Mouse (Mus musculus): ENCODE measurements around the gene Shisa5. TPM values are rescaled to one million over a fixed set of nuclear protein-coding genes. Genes with fewer than 3 reads are reported as not detected.

Gene Shisa5
- polyA plus RNA-seq, 1 experiment from 2014 or later = 52.7 TPM

DNA sequence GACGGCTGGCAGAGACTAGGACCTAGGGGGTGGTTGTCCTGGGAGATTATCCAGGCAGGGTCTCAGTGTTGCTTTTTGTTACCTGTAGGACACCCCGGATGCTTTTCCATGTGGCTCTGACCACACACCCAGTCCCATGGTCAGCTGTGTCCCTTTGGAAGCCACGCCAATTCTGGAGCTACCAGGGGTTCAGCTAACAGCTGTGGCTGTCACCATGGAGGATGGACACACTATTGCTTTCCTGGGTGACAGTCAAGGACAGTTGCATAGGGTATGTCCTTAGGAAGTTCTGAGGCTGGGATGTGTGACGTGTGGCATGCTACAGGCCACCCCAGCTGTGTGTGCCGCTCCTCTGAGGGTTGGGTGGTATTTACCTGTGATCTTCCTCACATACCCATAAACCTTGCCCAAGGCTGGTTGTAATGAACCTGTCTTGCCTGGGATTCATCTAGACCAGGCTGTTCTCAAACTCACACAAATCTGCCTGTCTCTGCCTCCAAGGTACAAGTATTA is 63.6 kb downstream of the Shisa5 start:
- H3K4me3 ChIP-seq (replicated peaks; ENCODE audit: low read length) = no peak overlapping the region
- 95% methylated on average over 5 of the region's 5 CpGs for WGBS
- peaks cover 20% of the 10 kb centered on the region for H3K36me3 ChIP-seq (ENCODE audit: control insufficient read depth, insufficient read depth)

GRCm38 (mm10) chr9:109102541-109102940 is 64.2 kb downstream of the Shisa5 start:
- no peaks in the 10 kb centered on the region for H3K27me3 ChIP-seq (replicated peaks; ENCODE audit: control insufficient read depth, insufficient read depth, low read length)
- peaks cover 20% of the 10 kb centered on the region for H3K36me3 ChIP-seq (ENCODE audit: control insufficient read depth, insufficient read depth)
- H3K4me2 ChIP-seq (ENCODE audit: low read length) = no peak overlapping the region
- no peak for ATAC-seq
- peaks cover 24% of the 10 kb centered on the region for H3K4me1 ChIP-seq (replicated peaks; ENCODE audit: control insufficient read depth, insufficient read depth, low read length)
- H3K4me3 ChIP-seq (replicated peaks; ENCODE audit: low read length) = no peak overlapping the region
- no peak overlapping the region for H3K9ac ChIP-seq (replicated peaks; ENCODE audit: low read depth, low read length)
- H3K9me3 ChIP-seq (ENCODE audit: control insufficient read depth, low read length) = no peaks in the 10 kb centered on the region
- no peak overlapping the region for H3K27ac ChIP-seq (ENCODE audit: low read length)
- 95% methylated on average over 3 of the region's 3 CpGs for WGBS

More for the DNA sequence above, 63.6 kb downstream of the Shisa5 start:
- Histone ChIP-seq H3K9me3 (ENCODE audit: control insufficient read depth, low read length) (no peaks in the 10 kb centered on the region), H3K27me3 (replicated peaks; ENCODE audit: control insufficient read depth, insufficient read depth, low read length) (no peaks in the 10 kb centered on the region), H3K27ac (ENCODE audit: low read length) (no peak overlapping the region), H3K4me1 (replicated peaks; ENCODE audit: control insufficient read depth, insufficient read depth, low read length) (peaks cover 30% of the 10 kb centered on the region), H3K4me2 (ENCODE audit: low read length) (no peak overlapping the region), H3K9ac (replicated peaks; ENCODE audit: low read depth, low read length) (no peak overlapping the region)
- ATAC-seq = no peak

DNA sequence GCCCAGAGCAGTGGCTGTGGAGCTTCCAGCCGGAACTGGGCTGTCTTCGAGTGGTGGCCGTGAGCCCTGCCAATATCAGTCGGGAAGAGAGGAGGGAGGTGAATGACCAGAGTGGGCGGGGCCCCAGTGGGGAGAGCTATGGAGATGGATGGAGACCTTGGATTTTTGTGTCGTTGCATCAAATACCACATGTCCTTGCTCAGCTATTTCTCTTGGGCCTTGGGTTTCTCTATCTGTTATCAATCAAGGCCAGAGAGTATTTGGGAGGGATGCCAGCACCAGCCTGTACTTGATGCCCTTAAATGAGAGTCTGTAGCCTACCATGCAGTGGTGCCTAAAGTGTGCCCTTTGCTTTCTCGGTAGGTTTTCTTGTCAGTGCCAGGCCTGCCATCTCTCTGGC is 64.9 kb downstream of the Shisa5 start:
- Histone ChIP-seq H3K27me3 (replicated peaks; ENCODE audit: control insufficient read depth, insufficient read depth, low read length) (no peaks in the 10 kb centered on the region), H3K4me1 (replicated peaks; ENCODE audit: control insufficient read depth, insufficient read depth, low read length) (peaks cover 17% of the 10 kb centered on the region), H3K9ac (replicated peaks; ENCODE audit: low read depth, low read length) (no peak overlapping the region), H3K9me3 (ENCODE audit: control insufficient read depth, low read length) (no peaks in the 10 kb centered on the region), H3K36me3 (ENCODE audit: control insufficient read depth, insufficient read depth) (peaks cover 21% of the 10 kb centered on the region), H3K4me2 (ENCODE audit: low read length) (no peak overlapping the region), H3K27ac (ENCODE audit: low read length) (no peak overlapping the region), H3K4me3 (replicated peaks; ENCODE audit: low read length) (no peak overlapping the region)
- ATAC-seq = no peak
- WGBS = 78% methylated on average over 7 of the region's 7 CpGs

- H3K9ac ChIP-seq (replicated peaks; ENCODE audit: low read depth, low read length) = no peak overlapping the region
- H3K36me3 ChIP-seq (ENCODE audit: control insufficient read depth, insufficient read depth) = peaks cover 29% of the 10 kb centered on the region
- H3K4me1 ChIP-seq (replicated peaks; ENCODE audit: control insufficient read depth, insufficient read depth, low read length) = peaks cover 9% of the 10 kb centered on the region
- H3K9me3 ChIP-seq (ENCODE audit: control insufficient read depth, low read length) = no peaks in the 10 kb centered on the region
- no peak overlapping the region for H3K27ac ChIP-seq (ENCODE audit: low read length)
- H3K27me3 ChIP-seq (replicated peaks; ENCODE audit: control insufficient read depth, insufficient read depth, low read length) = no peaks in the 10 kb centered on the region
- ATAC-seq = no peak
- H3K4me3 ChIP-seq (replicated peaks; ENCODE audit: low read length) = no peak overlapping the region
- no peak overlapping the region for H3K4me2 ChIP-seq (ENCODE audit: low read length)
- 91% methylated on average over 9 of the region's 9 CpGs for WGBS
Observed at GRCm38 (mm10) chr9:109104083-109104482, 65.7 kb downstream of the Shisa5 start.

DNA sequence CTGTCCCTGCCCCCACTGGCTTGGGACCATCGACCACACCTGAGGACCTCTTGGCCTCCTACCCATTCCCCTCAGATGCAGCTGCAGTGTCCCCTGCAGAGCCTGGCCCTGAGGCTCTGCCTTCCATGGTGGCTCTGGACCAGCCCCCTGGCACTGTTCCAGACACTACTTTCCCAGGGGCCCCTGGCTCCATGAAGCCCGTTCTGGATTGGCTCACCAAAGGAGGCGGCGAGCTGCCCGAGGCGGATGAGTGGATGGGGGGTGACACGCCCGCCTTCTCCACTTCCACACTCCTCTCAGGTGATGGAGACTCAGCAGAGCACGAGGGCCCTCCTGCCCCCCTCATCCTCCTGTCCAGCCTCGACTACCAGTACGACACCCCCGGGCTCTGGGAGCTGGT is 66.6 kb downstream of the Shisa5 start:
- H3K9me3 ChIP-seq (ENCODE audit: control insufficient read depth, low read length) = no peaks in the 10 kb centered on the region
- H3K27me3 ChIP-seq (replicated peaks; ENCODE audit: control insufficient read depth, insufficient read depth, low read length) = no peaks in the 10 kb centered on the region
- H3K4me3 ChIP-seq (replicated peaks; ENCODE audit: low read length) = no peak overlapping the region
- H3K27ac ChIP-seq (ENCODE audit: low read length) = no peak overlapping the region
- 0 out of 2 replicates have a peak, but pooled peaks cover 3% of the 10 kb centered on the region for H3K4me1 ChIP-seq (replicated peaks; ENCODE audit: control insufficient read depth, insufficient read depth, low read length)
- H3K36me3 ChIP-seq (ENCODE audit: control insufficient read depth, insufficient read depth) = peaks cover 37% of the 10 kb centered on the region
- 53% methylated on average over 12 of the region's 12 CpGs for WGBS
- no peak overlapping the region for H3K4me2 ChIP-seq (ENCODE audit: low read length)
- no peak overlapping the region for H3K9ac ChIP-seq (replicated peaks; ENCODE audit: low read depth, low read length)
- ATAC-seq = no peak

DNA sequence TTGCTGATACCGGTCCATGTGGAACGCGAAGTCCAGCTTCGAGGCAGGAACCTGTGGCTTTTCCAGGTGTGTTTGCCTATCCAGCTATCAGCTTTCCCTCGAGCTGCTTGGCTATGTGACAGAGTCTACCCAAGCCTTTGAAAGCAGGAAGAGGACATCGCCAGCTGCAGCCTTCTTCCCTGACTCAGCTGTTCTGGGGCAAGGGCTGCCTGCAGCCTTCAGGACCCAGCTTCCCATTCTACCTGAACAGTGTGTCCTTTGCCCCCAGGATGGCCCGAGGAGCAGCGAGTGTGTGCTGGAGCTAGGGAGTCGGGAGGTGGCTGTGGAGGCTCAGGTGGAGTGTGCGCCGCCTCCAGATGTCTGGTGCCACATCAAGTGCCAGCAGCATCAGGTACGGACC is 67.3 kb downstream of the Shisa5 start:
- H3K4me1 ChIP-seq (replicated peaks; ENCODE audit: control insufficient read depth, insufficient read depth, low read length) = 0 out of 2 replicates have a peak, but pooled peaks cover 3% of the 10 kb centered on the region
- H3K9me3 ChIP-seq (ENCODE audit: control insufficient read depth, low read length) = no peaks in the 10 kb centered on the region
- H3K4me3 ChIP-seq (replicated peaks; ENCODE audit: low read length) = no peak overlapping the region
- peaks cover 41% of the 10 kb centered on the region for H3K36me3 ChIP-seq (ENCODE audit: control insufficient read depth, insufficient read depth)
- no peaks in the 10 kb centered on the region for H3K27me3 ChIP-seq (replicated peaks; ENCODE audit: control insufficient read depth, insufficient read depth, low read length)
- no peak for ATAC-seq
- no peak overlapping the region for H3K9ac ChIP-seq (replicated peaks; ENCODE audit: low read depth, low read length)
- H3K4me2 ChIP-seq (ENCODE audit: low read length) = no peak overlapping the region
- 94% methylated on average over 12 of the region's 12 CpGs for WGBS
- no peak overlapping the region for H3K27ac ChIP-seq (ENCODE audit: low read length)

DNA sequence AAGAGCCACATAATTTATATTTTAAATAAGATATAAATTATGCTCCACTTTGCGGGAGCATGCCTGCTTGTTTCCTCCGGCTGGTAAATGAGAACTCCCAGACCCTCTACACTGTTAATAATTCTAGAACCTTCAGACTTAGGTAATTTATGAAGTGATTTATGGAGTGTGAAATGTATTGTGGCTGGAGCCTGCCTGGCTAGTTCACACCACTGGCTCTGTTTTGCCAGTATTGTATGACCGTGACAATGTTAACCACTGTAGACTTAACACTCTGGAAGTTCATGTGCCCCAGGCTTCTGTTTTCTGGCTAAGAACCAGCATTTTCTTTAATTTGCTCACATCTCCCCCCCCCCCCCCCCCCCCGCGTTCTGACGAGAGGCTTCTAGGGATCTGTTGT is 69.0 kb downstream of the Shisa5 start:
- Histone ChIP-seq H3K4me3 (replicated peaks; ENCODE audit: low read length) (no peak overlapping the region), H3K27ac (ENCODE audit: low read length) (no peak overlapping the region), H3K4me1 (replicated peaks; ENCODE audit: control insufficient read depth, insufficient read depth, low read length) (0 out of 2 replicates have a peak, but pooled peaks cover 3% of the 10 kb centered on the region), H3K27me3 (replicated peaks; ENCODE audit: control insufficient read depth, insufficient read depth, low read length) (no peaks in the 10 kb centered on the region), H3K9ac (replicated peaks; ENCODE audit: low read depth, low read length) (no peak overlapping the region), H3K4me2 (ENCODE audit: low read length) (no peak overlapping the region), H3K36me3 (ENCODE audit: control insufficient read depth, insufficient read depth) (peaks cover 42% of the 10 kb centered on the region), H3K9me3 (ENCODE audit: control insufficient read depth, low read length) (no peaks in the 10 kb centered on the region)
- ATAC-seq = no peak
- 76% methylated on average over 5 of the region's 6 CpGs for WGBS

Other genes with a start within 250 kb of the Shisa5 start
- 20.5 and 35.1 TPM in 2 replicates for gene Nckipsd, start 230.2 kb upstream of the Shisa5 start, polyA plus RNA-seq (2015; fragmentation: Nextera tagmentation; extraction: Ambion mirVana)
- gene Celsr3, start 212.2 kb upstream of the Shisa5 start, polyA plus RNA-seq (2015; fragmentation: Nextera tagmentation; extraction: Ambion mirVana) = 18.9 and 22.3 TPM in 2 replicates
- 11.5 and 13.8 TPM in 2 replicates for gene Slc26a6, start 185.3 kb upstream of the Shisa5 start, polyA plus RNA-seq (2015; fragmentation: Nextera tagmentation; extraction: Ambion mirVana)
- gene Tmem89, start 123.9 kb upstream of the Shisa5 start, polyA plus RNA-seq (2015; fragmentation: Nextera tagmentation; extraction: Ambion mirVana) = not detected in 2 replicates
- gene Uqcrc1, start 101.9 kb upstream of the Shisa5 start, polyA plus RNA-seq (2015; fragmentation: Nextera tagmentation; extraction: Ambion mirVana) = 389 and 410 TPM in 2 replicates
- gene Col7a1, start 85.0 kb upstream of the Shisa5 start, polyA plus RNA-seq (2015; fragmentation: Nextera tagmentation; extraction: Ambion mirVana) = 1.5 and 2.0 TPM in 2 replicates
- not detected in 2 replicates for gene Ucn2, start 52.6 kb upstream of the Shisa5 start, polyA plus RNA-seq (2015; fragmentation: Nextera tagmentation; extraction: Ambion mirVana)
- gene Pfkfb4, start 46.8 kb upstream of the Shisa5 start, polyA plus RNA-seq (2015; fragmentation: Nextera tagmentation; extraction: Ambion mirVana) = 27.0 and 34.0 TPM in 2 replicates
- gene Trex1, start 21.2 kb downstream of the Shisa5 start, polyA plus RNA-seq (2015; fragmentation: Nextera tagmentation; extraction: Ambion mirVana) = 16.1 and 17.9 TPM in 2 replicates
- gene Atrip, start 35.6 kb downstream of the Shisa5 start, polyA plus RNA-seq (2015; fragmentation: Nextera tagmentation; extraction: Ambion mirVana) = 36.0 and 38.3 TPM in 2 replicates
- 16.9 and 17.5 TPM in 2 replicates for gene Ccdc51, start 43.9 kb downstream of the Shisa5 start, polyA plus RNA-seq (2015; fragmentation: Nextera tagmentation; extraction: Ambion mirVana)
- 505 and 526 TPM in 2 replicates for gene Tma7, start 44.0 kb downstream of the Shisa5 start, polyA plus RNA-seq (2015; fragmentation: Nextera tagmentation; extraction: Ambion mirVana)
- gene Plxnb1, start 56.8 kb downstream of the Shisa5 start, polyA plus RNA-seq (2015; fragmentation: Nextera tagmentation; extraction: Ambion mirVana) = 18.6 and 22.1 TPM in 2 replicates
- gene Fbxw21, start 123.5 kb downstream of the Shisa5 start, polyA plus RNA-seq (2015; fragmentation: Nextera tagmentation; extraction: Ambion mirVana) = not detected in 2 replicates
- 0.27 TPM in 1 of 2 replicates, not detected in the other for gene Fbxw13, start 157.4 kb downstream of the Shisa5 start, polyA plus RNA-seq (2015; fragmentation: Nextera tagmentation; extraction: Ambion mirVana)
- gene Fbxw20, start 196.2 kb downstream of the Shisa5 start, polyA plus RNA-seq (2015; fragmentation: Nextera tagmentation; extraction: Ambion mirVana) = not detected in 2 replicates
- gene Fbxw14, start 249.1 kb downstream of the Shisa5 start, polyA plus RNA-seq (2015; fragmentation: Nextera tagmentation; extraction: Ambion mirVana) = not detected in 2 replicates

All from forebrain, embryonic 16.5 days (tissue).